Mouse (Mus musculus) left cerebral cortex, postnatal 25 days (tissue): ENCODE measurements around the gene Sipa1l2. TPM values are rescaled to one million over a fixed set of nuclear protein-coding genes. Genes with fewer than 3 reads are reported as not detected.
A peak's percentile ranks its signal among the peaks of the same experiment; 100 is the strongest.
"Not testable (repeated sequence)": the region's sequence is repeated elsewhere in the genome, so short reads cannot be mapped to it uniquely, and the experiment has no call there.

Experiments used
- DNase-seq, 2 experiments: peaks; one replicate each; pipeline ENCODE4 v3.0.0; 2022; ENCODE audit warnings: low spot score in 2 of 2, mixed read lengths in 1 of 2
- intact Hi-C: fragments of 180-260 bp; cut with DNase I; formaldehyde crosslinking; loops from one replicate; pipeline ENCODE4 v1.15.1; 2025
- total RNA-seq, 2 experiments: library from RNA; stranded (reverse); gene quantifications; 2 replicates each; pipeline ENCODE4 v1.2.3; 2021

Gene Sipa1l2
- total RNA-seq, 2 experiments from 2014 or later, result 39.6 to 40.6 TPM

- intact Hi-C loops, result no loop called here
- DNase-seq, result no peak
These were observed 138.3 kb downstream of the Sipa1l2 start for GRCm38 (mm10) chr8:125431321-125431720.

DNA sequence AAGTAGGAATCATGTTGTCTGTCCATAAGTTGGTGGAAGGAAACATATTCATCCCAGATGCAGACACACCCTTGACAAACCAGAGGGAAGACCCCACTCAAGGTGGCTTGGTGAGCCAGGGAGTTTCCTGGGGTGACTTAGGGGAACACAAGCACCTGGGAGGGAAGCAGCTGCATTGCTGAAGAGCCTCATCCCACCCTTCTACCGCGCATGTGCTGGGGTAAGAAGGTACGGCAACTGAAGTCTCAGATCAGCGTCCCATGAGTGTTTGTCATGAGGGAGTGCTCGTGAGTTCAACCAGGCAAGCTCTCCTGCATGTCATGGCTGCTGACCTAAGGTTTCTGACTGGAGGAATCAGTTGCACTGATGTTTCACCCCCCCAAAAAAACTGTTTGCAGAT lies 138.8 kb downstream of the Sipa1l2 start:
- intact Hi-C loops, result no loop called here
- DNase-seq, result no peak

- intact Hi-C loops, result loop anchor here (1.0 kb wide), 1 partner anchor 39 kb away; no protein-coding TSS in a partner anchor
- peak in 1 of 2 experiments; percentile 34 for DNase-seq
These were observed 140.5 kb downstream of the Sipa1l2 start for GRCm38 (mm10) chr8:125428979-125429690.

DNA sequence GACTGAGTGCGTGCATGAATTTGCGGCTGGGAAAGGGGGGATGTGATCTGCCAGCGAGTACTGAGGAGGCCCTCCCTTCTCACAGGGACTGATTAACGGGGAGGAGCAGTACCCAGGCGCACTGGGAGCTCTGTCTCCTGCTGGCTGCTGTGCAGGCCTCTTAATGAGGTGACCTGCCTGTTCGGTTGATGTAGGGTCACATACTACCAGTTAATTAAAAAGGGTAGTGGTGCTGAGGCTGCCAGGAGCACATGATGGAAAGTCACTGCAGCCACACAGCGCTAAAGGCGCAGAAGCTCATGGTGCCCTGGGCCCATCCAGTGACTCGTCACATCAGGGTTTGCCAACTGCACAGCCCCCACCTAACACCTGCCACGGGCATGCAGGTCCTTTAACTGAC lies 145.7 kb downstream of the Sipa1l2 start:
- no peak for DNase-seq
- intact Hi-C loops, result no loop called here

- DNase-seq, result no peak
- intact Hi-C loops, result no loop called here
These were observed 150.3 kb downstream of the Sipa1l2 start for GRCm38 (mm10) chr8:125419202-125419830.

GRCm38 (mm10) chr8:125416146-125416545 lies 153.5 kb downstream of the Sipa1l2 start:
- intact Hi-C loops, result no loop called here
- DNase-seq, result peak; percentile 29 to 45

DNA sequence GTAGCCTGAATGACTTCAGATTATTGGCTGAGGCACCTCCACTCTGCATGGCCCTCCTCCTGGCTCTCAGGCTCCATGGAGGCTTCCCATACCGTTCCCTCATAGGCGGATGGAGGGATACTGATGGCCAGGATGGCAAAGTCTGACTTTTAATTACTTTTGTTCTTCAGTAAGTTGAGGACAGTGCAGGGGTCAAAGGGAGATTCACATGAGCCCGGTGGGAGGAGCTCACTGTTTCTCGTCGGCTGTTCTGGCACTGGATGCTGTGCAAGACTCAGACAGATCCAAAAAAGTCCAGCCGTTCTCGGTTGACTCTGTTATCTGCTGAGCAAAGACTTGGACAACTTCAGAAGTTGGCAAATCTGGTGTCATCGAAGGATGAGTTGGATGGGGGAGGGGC lies 155.0 kb downstream of the Sipa1l2 start:
- no peak for DNase-seq
- intact Hi-C loops, result no loop called here

DNA sequence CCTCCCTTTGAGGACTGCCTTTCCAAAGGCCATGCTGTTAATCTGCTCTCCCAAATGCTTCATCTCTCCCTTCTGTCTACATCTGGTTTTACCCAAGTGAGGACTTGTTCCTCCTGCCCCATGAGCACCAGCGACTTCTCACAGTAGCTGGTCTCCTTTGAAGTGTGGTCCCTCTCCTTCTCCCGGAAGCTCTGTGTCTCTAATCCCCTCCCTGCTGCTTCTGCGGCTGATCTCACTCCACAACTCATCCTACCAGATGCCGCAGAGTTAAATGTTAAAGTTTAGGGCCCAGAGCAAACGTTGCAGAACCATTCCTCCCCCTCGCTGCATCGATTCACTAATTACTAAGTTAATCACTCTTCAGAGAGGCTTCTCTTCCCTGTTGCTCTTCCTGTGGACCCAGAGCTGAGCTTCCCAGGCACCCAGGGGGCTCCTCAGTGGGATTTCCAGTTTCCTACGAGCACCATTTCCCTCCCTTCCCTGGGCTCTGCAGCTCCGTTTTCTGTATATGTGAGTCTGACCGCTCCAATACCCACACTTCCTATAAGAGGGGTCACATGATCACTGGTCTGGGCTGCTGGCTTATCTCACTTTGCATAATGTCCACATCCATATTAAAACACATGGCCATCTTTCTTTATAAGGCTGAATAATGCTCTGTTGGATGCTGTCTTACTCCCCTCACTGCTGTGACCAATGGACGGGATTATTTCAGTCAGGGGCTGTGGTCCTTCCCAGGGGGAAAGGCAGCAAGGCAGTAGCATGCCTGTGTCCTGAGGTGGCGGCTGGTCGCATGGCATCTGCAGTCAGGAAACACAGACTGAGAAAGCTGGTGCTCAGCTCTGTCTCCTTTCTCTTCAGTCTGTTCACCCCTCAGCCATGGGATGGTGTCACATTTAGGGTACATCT lies 156.4 kb downstream of the Sipa1l2 start:
- intact Hi-C loops, result no loop called here
- DNase-seq, result no peak

- intact Hi-C loops, result no loop called here
- no peak for DNase-seq
These were observed 159.0 kb downstream of the Sipa1l2 start for GRCm38 (mm10) chr8:125410646-125411045.

- intact Hi-C loops, result no loop called here
- no peak for DNase-seq
These were observed 161.9 kb downstream of the Sipa1l2 start for GRCm38 (mm10) chr8:125407672-125408071.

DNA sequence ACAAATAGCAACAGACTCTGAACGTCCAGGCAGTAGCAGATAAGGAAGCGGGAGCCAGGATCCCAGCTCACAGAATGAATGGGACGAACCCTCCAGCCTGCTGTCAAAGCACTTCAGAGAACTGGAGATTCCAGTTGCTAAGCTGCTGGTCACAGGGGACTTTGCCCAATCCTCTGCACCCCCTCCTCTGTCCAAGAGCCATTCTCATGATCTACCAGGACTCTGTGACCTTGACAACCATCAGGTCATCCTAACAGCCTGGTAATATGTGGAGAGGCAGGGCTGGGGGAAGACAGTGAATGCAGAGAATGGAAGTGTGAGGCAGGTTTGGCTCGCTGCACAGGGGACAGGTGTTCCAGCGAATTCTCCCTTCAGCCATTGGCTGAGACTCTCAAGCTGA lies 163.2 kb downstream of the Sipa1l2 start:
- DNase-seq, result no peak
- intact Hi-C loops, result no loop called here

GRCm38 (mm10) chr8:125401350-125401749 lies 168.3 kb downstream of the Sipa1l2 start:
- no peak for DNase-seq
- intact Hi-C loops, result no loop called here

DNA sequence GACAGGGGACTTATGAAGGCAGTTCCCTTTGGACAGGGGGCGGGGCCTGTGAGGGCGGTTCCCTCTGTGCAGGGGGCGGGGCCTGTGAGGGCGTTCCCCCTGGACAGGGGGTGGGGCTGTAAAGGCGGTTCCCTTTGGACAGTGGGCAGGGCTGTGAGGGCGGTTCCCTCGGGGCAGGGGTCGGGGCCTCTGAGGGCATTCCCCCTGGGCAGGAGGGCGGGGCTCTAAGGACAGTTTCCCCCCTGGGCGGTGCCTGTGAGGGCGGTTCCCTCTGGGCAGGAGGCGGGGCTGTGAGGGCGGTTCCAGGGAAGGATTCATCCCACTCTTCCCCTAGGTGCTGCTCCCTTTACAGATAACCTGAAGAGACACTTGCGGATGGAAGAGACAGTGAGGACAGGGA lies 171.6 kb downstream of the Sipa1l2 start:
- intact Hi-C loops, result no loop called here

DNA sequence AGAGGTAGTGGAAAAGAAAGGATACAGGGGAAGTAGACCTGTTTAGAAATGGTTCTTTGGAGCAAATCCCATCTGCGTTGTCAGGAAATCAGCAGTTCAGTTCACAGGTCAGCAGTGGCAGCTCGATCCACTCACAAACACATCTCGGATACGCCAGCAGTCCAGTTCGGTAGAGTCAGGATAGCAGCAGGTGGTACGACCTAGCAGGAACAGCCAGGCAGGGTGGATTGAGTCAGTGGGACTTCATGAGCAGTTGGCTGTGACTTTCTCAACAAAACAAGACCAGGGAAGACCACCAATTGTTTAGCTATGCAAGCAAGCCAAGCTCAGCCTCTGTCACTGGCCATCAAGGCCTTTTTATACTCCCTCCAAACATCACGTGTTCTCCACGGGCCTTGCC lies 173.9 kb downstream of the Sipa1l2 start:
- intact Hi-C loops, DNase-seq: not testable (repeated sequence)

More for the DNA sequence above, 171.6 kb downstream of the Sipa1l2 start:
- DNase-seq, result no peak

- no peak for DNase-seq
- intact Hi-C loops, result no loop called here
These were observed 174.6 kb downstream of the Sipa1l2 start for GRCm38 (mm10) chr8:125395032-125395431.

GRCm38 (mm10) chr8:125391685-125392084 lies 177.9 kb downstream of the Sipa1l2 start:
- intact Hi-C loops, result loop anchor here (2.0 kb wide), 1 partner anchor 99 kb away; no protein-coding TSS in a partner anchor
- DNase-seq, result no peak

DNA sequence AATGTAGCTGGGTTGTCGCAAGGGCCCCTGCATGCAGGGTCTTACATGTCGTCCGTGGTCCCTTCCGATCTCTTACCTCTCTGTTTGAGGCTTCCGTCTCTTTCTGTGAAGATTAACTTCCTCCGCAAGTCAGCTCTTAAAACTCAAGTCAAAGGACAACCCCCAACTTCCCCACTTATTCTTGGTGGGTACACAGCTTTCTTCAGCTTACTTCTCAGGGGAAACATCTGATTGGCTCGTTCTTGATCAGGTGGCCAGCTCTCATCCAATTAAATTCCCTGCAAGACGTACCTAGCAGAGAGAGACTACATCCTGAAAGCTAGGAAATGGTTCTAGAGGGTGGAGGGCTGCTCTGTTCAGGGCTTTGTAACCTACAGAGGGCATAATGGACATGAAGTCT lies 178.3 kb downstream of the Sipa1l2 start:
- DNase-seq, result no peak
- intact Hi-C loops, result loop anchor here (2.0 kb wide), 1 partner anchor 98 kb away; no protein-coding TSS in a partner anchor

DNA sequence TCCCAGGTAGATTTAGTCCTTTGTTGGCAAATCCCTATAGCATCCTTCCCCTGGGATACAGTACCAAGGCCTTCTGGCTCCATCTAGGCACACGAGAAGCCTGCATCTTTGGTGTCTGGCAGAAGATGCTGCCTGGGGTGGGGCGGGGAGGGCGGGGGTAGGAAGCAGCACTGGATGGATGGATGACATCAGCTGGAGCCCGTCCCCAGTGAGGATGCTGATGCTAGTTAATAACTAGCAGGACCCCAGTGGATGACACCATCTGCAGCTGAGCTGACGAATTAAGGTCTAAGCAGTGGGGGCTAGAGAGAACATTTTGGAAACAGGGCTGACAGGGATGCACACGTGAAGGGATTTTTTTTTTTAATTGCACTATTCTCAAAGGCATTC lies 179.1 kb downstream of the Sipa1l2 start:
- intact Hi-C loops, result loop anchor here (1.0 to 2.0 kb wide), 2 partner anchors 39 to 98 kb away; no protein-coding TSS in a partner anchor
- no peak for DNase-seq

DNA sequence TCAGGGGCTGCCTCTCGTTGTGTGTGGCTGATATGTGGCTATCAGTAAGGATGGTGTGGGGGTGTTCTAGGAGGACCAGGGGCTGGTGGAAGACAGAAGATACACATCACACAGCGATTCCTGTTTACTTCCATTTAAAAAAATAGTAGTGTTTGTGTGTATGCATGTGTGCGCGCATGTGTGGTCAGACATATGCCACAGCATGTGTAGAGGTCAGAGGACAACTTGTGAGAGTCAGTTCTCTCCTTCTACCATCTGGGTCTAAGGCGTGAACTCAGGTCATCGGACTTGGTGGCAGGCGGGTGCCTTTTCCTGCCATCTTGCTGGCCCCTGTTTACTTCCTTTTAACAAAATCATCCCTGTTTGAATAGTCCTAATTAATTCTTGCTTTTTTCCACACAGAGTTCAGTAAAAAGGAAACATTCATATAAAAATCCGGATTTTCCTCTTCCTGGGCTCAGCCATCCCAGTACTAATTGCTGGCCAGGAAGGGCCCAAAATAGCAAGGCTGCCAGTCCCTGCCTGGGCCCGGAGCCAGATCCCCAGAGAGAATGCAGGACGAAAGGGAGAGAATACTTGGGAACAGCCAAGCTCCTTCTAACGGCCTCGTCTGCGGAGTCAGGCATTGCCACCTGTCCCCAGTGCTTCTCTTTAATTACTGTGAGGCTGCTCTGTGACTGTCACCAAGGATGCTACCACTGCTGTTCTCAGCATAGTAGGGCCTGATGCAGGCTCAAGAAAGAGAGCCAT lies 179.7 kb downstream of the Sipa1l2 start:
- intact Hi-C loops, result loop anchor here (1.0 to 2.0 kb wide), 2 partner anchors 39 to 97 kb away; no protein-coding TSS in a partner anchor
- peak; percentile 82 to 93 for DNase-seq
